ENCODE assay signal across 13 mouse cellular contexts in the genomic region with DNA sequence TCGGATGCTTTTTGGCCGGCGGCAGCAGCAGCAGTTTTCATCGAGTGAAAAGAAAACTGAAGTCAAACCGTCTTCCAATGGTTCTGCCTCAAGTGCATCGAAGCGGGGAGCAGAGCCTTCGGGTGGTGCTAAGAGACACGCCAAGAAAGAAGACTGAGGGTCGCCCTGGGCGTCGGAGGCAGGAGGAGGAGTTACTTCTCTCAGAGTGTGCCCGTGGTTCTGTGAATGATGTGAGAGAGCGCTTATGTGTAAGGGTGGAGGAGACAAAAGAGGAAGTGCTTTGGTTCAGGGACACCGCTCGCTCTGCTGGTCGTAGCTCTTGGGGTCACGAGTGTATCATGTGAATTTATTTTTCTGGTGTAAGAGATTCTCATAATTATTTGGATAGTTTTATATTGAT. TPM values are rescaled to one million over a fixed set of nuclear protein-coding genes. Genes with fewer than 3 reads are reported as not detected.
DNase-seq lines count a peak whose midpoint lies in the region; ATAC-seq and TF ChIP-seq lines count a peak whose summit lies in the region.
"Had no signal": no experiment of that assay in that cellular context is flagged by ENCODE, and none has a peak within 500 bp of the region (broad histone marks: within the 10 kb centered on the region; RNA-seq: fewer than 3 reads in every experiment).

No protein-coding gene starts in this region.

- H3K36me3 ChIP-seq in heart, embryonic 12.5 days = peaks cover 11% of the 10 kb centered on the region
- H3K36me3 ChIP-seq in liver, postnatal 0 days (replicated peaks; ENCODE audit: insufficient read depth, low read length) = peaks cover 9% of the 10 kb centered on the region
- H3K36me3 ChIP-seq: liver, embryonic 15.5 days had no signal

- H3K9me3 ChIP-seq in heart, embryonic 12.5 days (replicated peaks) = no peaks in the 10 kb centered on the region
- no peaks in the 10 kb centered on the region for H3K9me3 ChIP-seq in liver, postnatal 0 days (ENCODE audit: low read length)
- H3K9me3 ChIP-seq: liver, embryonic 15.5 days; midbrain, embryonic 13.5 days had no signal

- no peaks in the 10 kb centered on the region for H3K27me3 ChIP-seq in heart, embryonic 12.5 days (replicated peaks)
- H3K27me3 ChIP-seq in liver, postnatal 0 days (ENCODE audit: insufficient read depth, low read length) = no peaks in the 10 kb centered on the region
- H3K27me3 ChIP-seq: liver, embryonic 15.5 days; midbrain, embryonic 13.5 days had no signal

- TF ChIP-seq POLR2A in brain, embryonic 14.5 days (IDR thresholded peaks at IDR 0.05; ENCODE audit: borderline replicate concordance, extremely low read depth, insufficient read depth, insufficient read length, poor library complexity, severe bottlenecking) = no peak

- no peak for ATAC-seq in heart, embryonic 12.5 days (ENCODE audit: insufficient number of reproducible peaks, low FRiP score)
- no peak for ATAC-seq in liver, postnatal 0 days
- ATAC-seq: CD4-positive, CD25-positive, alpha-beta regulatory T cell, adult 4 months; midbrain, embryonic 13.5 days had no signal

- WGBS in heart, embryonic 12.5 days = 60% methylated on average over 18 of the region's 18 CpGs
- 32% methylated on average over 18 of the region's 18 CpGs for WGBS in liver, postnatal 0 days (ENCODE audit: insufficient replicate concordance)

- DNase-seq in heart, adult 8-10 months (ENCODE audit: low spot score) = no peak
- DNase-seq in B cell, adult 2 months = peak; percentile 62 to 67
- DNase-seq in brain, embryonic 14.5 days (ENCODE audit: low read depth) = peak; percentile 31
- no peak for DNase-seq in liver, postnatal 0 days
- no peak for DNase-seq in adrenal gland, postnatal 4 days (ENCODE audit: low spot score in 2 of 2)
- no peak for DNase-seq in layer of hippocampus, adult 8-10 months (ENCODE audit: low spot score in 2 of 2)
- DNase-seq in urinary bladder, adult 2 months (ENCODE audit: low spot score) = no peak
- DNase-seq: cerebellum, postnatal 10 days; kidney, adult 2 months had no signal

- no peak overlapping the region for H3K9ac ChIP-seq in heart, embryonic 12.5 days
- no peak overlapping the region for H3K9ac ChIP-seq in liver, postnatal 0 days (replicated peaks)
- H3K9ac ChIP-seq: liver, embryonic 15.5 days; midbrain, embryonic 13.5 days had no signal

- no peak for TF ChIP-seq EP300 in liver, postnatal 0 days (IDR thresholded peaks at IDR 0.05; ENCODE audit: low read depth)

- H3K27ac ChIP-seq in heart, embryonic 12.5 days (ENCODE audit: poor library complexity, severe bottlenecking) = no peak overlapping the region
- no peak overlapping the region for H3K27ac ChIP-seq in liver, postnatal 0 days (ENCODE audit: low read depth)
- H3K27ac ChIP-seq: liver, embryonic 15.5 days; midbrain, embryonic 13.5 days had no signal

- H3K4me1 ChIP-seq in heart, embryonic 12.5 days (replicated peaks) = no peaks in the 10 kb centered on the region
- H3K4me1 ChIP-seq in liver, postnatal 0 days (ENCODE audit: insufficient read depth) = no peaks in the 10 kb centered on the region
- H3K4me1 ChIP-seq: liver, embryonic 15.5 days; midbrain, embryonic 13.5 days had no signal

- no peak overlapping the region for H3K4me3 ChIP-seq in heart, embryonic 12.5 days
- no peak overlapping the region for H3K4me3 ChIP-seq in liver, postnatal 0 days (ENCODE audit: low read depth, low read length)
- H3K4me3 ChIP-seq: liver, embryonic 15.5 days; midbrain, embryonic 13.5 days had no signal

- 0 out of 2 replicates have a peak overlapping the region, but pooled peaks have one; percentile 20 for H3K4me2 ChIP-seq in heart, embryonic 12.5 days
- 0 out of 2 replicates have a peak overlapping the region, but pooled peaks have one; percentile 33 for H3K4me2 ChIP-seq in liver, postnatal 0 days (ENCODE audit: low read depth, low read length)
- H3K4me2 ChIP-seq: liver, embryonic 15.5 days; midbrain, embryonic 13.5 days had no signal

- no peak for TF ChIP-seq CTCF in brain, embryonic 14.5 days (IDR thresholded peaks at IDR 0.05; ENCODE audit: borderline replicate concordance, extremely low read depth, insufficient read depth, insufficient read length)
- TF ChIP-seq CTCF in liver, postnatal 0 days (IDR thresholded peaks at IDR 0.05; ENCODE audit: low read depth) = no peak

RNA-seq across cellular contexts. Expression of gene Tmem38b, which starts 34.1 kb away (rescaled TPM):
- polyA plus RNA-seq in heart, embryonic 12.5 days (2016; fragmentation: Nextera tagmentation; extraction: Ambion mirVana) = 13.3 and 13.5 TPM in 2 replicates
- total RNA-seq in heart, adult 8-10 months (2022) = 10 to 100 TPM; 21.7 to 30.6 (median 27.4) TPM
- polyA plus RNA-seq in brain, embryonic 14.5 days (2012; rRNA removed) = 3.6 and 7.0 TPM in 2 replicates
- 15.2 and 17.0 TPM in 2 replicates for polyA plus RNA-seq in liver, postnatal 0 days (2015; fragmentation: Nextera tagmentation; extraction: Ambion mirVana)
- 10 to 100 TPM; 21.5 to 24.3 TPM for total RNA-seq in adrenal gland, postnatal 4 days (2021)
- 10 to 100 TPM; 13.4 to 18.8 (median 17.3) TPM for total RNA-seq in layer of hippocampus, adult 8-10 months (2022)
- 15.5 and 30.2 TPM in 2 replicates for polyA plus RNA-seq in urinary bladder, adult 2 months (2012; rRNA removed)

Comparison
In these comparisons a context has a peak if more than half of its experiments do, and no peak if none do; other contexts are left out.
1. DNase-seq: peak in B cell, adult 2 months (2 of 2) and brain, embryonic 14.5 days (single experiment); none in heart, adult 8-10 months (single experiment), liver, postnatal 0 days (single experiment), adrenal gland, postnatal 4 days (0 of 2), layer of hippocampus, adult 8-10 months (0 of 2) and urinary bladder, adult 2 months (single experiment).